Mouse (Mus musculus): ENCODE data around the gene Larp1. TPM values are rescaled to one million over a fixed set of nuclear protein-coding genes. Genes with fewer than 3 reads are reported as not detected.

The Larp1 gene
- polyA plus RNA-seq, 1 experiment from 2014 or later = 21.7 TPM

DNA sequence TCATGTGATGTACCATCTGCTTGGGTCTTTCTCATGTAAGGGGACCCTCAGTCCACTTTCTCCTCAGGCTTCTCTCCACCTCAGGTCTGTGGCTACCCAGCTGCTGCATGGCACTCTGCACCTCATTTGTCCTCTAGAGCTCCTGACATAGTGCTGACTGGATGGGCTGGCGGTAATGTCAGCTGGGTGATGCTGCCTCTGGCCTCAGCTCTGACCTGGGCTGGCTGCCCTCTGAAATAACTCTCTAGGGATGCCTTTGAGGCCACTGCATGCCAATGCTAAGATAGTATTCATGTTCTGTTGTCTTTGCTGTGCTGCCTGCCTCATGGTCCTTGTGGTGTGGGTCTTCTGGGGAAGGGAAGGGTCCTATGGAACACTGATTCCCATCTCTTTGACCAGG, 31.2 kb upstream of the Larp1 start:
- no peak overlapping the region for H3K27ac ChIP-seq
- no peak overlapping the region for H3K4me3 ChIP-seq (replicated peaks)
- ATAC-seq (ENCODE audit: insufficient number of reproducible peaks, insufficient read depth, low FRiP score, low TSS enrichment, low read depth) = no peak
- WGBS = 77% methylated on average over 1 of the region's 1 CpGs
- H3K4me2 ChIP-seq = no peak overlapping the region
- H3K36me3 ChIP-seq = no peaks in the 10 kb centered on the region
- no peaks in the 10 kb centered on the region for H3K9me3 ChIP-seq
- H3K9ac ChIP-seq (replicated peaks) = no peak overlapping the region
- H3K27me3 ChIP-seq = no peaks in the 10 kb centered on the region
- H3K4me1 ChIP-seq (replicated peaks) = no peaks in the 10 kb centered on the region

DNA sequence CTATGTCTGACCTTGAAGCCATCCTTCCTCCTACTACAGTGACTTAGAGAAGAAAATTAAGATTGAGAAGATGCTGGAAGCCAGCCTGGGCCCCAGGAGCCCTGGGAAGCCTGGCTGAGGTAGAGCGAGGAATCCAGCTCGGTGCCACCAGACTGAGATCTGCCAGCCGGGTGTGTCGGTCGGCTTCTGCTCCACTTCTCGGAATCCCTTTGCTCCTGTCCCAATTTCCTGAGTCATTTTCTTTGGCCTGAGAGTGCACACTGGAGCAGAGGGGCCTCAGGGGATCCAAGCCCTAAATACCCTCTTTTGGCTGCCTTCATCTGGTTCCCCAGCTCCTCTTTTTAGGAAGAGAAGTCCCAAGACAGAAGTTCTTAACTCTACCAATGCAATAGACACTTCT, 29.2 kb upstream of the Larp1 start:
- H3K27ac ChIP-seq = no peak overlapping the region
- H3K36me3 ChIP-seq = no peaks in the 10 kb centered on the region
- no peak overlapping the region for H3K4me3 ChIP-seq (replicated peaks)
- H3K9ac ChIP-seq (replicated peaks) = no peak overlapping the region
- no peak overlapping the region for H3K4me2 ChIP-seq
- 89% methylated on average over 6 of the region's 6 CpGs for WGBS
- H3K27me3 ChIP-seq = no peaks in the 10 kb centered on the region
- no peaks in the 10 kb centered on the region for H3K9me3 ChIP-seq
- no peak for ATAC-seq (ENCODE audit: insufficient number of reproducible peaks, insufficient read depth, low FRiP score, low TSS enrichment, low read depth)
- H3K4me1 ChIP-seq (replicated peaks) = no peaks in the 10 kb centered on the region

DNA sequence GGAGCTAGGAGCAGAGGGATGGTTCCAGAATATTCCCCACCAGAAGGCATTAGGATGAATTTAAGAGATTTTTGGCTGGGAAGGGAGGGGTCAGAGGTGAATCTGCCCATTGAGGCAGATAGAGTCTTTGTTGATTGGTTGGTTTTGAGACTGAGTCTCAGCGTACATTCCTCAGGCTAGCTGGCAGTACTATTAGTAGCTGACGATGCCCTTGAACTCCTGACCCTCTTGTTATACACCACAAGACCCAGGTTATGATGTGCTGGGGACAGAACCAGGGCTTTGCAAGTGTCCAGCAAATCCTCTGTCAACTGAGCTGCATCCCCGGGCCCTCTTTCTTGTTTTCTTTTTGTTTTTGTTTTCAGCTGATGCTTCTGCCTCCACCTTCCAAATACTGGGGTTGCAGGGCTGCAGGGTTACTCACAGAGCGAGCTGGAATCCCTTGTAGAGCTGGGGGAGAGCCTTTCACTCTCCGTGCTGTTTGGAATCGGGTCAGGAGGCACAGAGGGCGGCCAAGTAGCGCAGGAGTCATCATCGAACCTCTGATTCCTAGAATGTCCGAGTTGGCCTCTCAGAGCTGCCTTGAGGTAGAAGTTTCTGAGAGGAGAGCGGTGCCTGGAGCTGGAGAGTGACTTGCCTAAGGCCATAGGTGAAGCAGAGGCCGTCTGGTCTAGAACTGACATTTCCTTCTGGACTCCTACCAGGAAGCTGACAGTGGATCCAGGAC, 27.6 kb upstream of the Larp1 start:
- Histone ChIP-seq H3K4me1 (replicated peaks) (no peaks in the 10 kb centered on the region), H3K27ac (no peak overlapping the region), H3K36me3 (no peaks in the 10 kb centered on the region), H3K27me3 (no peaks in the 10 kb centered on the region), H3K9ac (replicated peaks) (no peak overlapping the region), H3K4me3 (replicated peaks) (no peak overlapping the region), H3K9me3 (no peaks in the 10 kb centered on the region), H3K4me2 (no peak overlapping the region)
- ATAC-seq (ENCODE audit: insufficient number of reproducible peaks, insufficient read depth, low FRiP score, low TSS enrichment, low read depth) = no peak
- 85% methylated on average over 12 of the region's 12 CpGs for WGBS

DNA sequence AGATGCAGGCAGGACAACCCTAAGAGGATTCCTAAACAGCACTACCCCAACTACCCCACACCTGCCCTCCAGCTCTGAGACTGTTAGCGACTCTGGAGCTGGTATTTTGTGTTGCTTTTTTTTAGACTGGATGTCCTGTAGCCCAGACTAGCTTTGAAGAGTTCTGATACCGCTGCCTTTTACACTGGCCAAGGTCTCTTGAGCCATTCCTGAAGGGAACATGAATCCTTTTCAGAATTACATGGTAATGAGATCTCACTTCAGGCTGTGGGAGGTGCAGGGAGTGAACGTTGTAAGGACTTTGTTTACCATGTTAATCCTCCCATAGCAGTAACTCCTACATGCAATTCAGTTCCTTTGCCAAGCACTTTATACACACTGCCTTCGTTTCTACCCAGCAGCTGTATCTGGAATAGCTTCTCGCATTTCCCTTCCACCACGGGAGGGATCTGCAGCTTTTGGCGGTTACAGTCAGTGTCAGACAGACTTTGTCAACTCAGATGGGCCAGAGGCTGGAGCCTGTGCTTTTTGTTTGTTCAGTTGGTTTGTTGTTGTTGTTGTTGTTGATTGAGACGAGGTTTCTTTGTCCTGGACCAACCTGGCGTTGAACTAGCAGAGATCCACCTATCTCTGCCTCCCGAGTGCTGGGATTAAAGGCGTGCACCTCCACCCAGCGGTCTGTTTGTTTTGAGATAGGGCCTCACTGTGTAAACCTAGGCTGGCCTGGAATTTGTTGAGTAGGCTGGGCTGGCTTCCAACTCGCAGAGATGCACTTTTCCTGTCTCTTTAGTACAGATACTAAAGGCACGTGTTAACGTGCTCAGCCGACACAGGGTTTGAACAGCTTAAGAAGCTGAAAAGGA, 25.2 kb upstream of the Larp1 start:
- H3K36me3 ChIP-seq = no peaks in the 10 kb centered on the region
- ATAC-seq (ENCODE audit: insufficient number of reproducible peaks, insufficient read depth, low FRiP score, low TSS enrichment, low read depth) = no peak
- H3K4me1 ChIP-seq (replicated peaks) = no peaks in the 10 kb centered on the region
- H3K27ac ChIP-seq = no peak overlapping the region; the same call in 1 of the 2 replicates
- no peaks in the 10 kb centered on the region for H3K9me3 ChIP-seq
- 52% methylated on average over 16 of the region's 16 CpGs for WGBS
- H3K4me2 ChIP-seq = no peak overlapping the region
- no peaks in the 10 kb centered on the region for H3K27me3 ChIP-seq
- no peak overlapping the region for H3K9ac ChIP-seq (replicated peaks)
- H3K4me3 ChIP-seq (replicated peaks) = no peak overlapping the region

DNA sequence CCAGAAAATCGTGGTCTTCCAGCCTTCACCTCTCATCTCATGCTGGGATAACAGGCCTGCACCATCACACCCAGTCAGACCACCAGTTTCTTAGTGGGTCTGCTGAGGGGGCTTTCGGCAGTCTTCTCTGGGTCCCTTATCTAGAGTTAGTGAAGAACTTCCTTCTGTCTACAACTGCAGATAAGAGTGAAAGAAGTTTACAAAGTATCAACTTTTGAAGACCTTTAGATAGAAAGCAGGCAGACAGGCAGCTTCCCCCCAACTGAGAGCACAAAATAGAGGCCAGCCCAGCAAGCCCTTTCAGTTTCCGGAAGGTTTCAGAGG, 24.6 kb upstream of the Larp1 start:
- no peaks in the 10 kb centered on the region for H3K9me3 ChIP-seq
- H3K36me3 ChIP-seq = no peaks in the 10 kb centered on the region
- H3K4me3 ChIP-seq (replicated peaks) = no peak overlapping the region
- H3K27me3 ChIP-seq = no peaks in the 10 kb centered on the region
- 66% methylated on average over 3 of the region's 3 CpGs for WGBS
- no peak overlapping the region for H3K4me2 ChIP-seq
- no peak overlapping the region for H3K27ac ChIP-seq
- H3K4me1 ChIP-seq (replicated peaks) = no peaks in the 10 kb centered on the region
- no peak for ATAC-seq (ENCODE audit: insufficient number of reproducible peaks, insufficient read depth, low FRiP score, low TSS enrichment, low read depth)
- no peak overlapping the region for H3K9ac ChIP-seq (replicated peaks)

DNA sequence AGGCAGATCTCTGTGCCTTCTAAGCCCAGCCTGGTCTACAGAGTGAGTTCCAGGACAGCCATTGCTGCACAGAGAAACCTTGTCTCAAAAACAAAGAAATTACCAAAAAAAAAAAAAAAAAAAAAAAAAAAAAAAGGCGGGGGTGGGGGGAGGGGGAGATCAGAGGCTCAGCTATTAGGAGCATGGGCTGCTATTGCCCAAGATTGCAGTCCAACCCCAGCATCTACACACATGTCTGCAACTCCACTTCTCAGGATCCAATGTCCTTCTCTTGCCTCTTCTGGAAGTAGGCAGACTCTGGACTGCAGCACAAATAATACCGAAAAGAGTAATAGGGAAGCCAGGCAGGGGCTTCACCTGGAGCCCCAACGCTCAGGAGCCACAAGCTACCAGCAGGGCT, 23.4 kb upstream of the Larp1 start:
- Histone ChIP-seq H3K9ac (replicated peaks) (no peak overlapping the region), H3K36me3 (no peaks in the 10 kb centered on the region), H3K4me3 (replicated peaks) (no peak overlapping the region), H3K4me2 (no peak overlapping the region), H3K4me1 (replicated peaks) (no peaks in the 10 kb centered on the region), H3K9me3 (no peaks in the 10 kb centered on the region), H3K27me3 (no peaks in the 10 kb centered on the region), H3K27ac (no peak overlapping the region)
- 86% methylated on average over 3 of the region's 3 CpGs for WGBS
- no peak for ATAC-seq (ENCODE audit: insufficient number of reproducible peaks, insufficient read depth, low FRiP score, low TSS enrichment, low read depth)

DNA sequence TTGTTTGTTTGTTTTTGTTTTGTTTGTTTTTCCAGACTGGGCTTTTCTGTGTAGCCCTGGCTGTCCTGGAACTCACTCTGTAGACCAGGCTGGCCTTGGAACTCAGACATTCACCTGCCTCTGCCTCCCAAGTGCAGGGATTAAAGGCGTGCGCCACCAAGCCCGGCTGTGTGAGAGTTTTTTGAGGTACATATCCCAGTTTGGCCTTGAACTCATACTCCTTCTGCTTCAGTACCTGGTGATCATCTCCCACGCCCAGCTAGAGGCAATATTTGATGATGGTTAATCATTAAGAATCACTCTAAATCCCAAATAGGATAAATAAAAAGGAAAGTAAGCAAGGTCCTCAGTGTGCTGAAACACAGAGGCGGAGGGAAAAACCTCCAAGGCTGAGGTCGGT, 22.8 kb upstream of the Larp1 start:
- ATAC-seq (ENCODE audit: insufficient number of reproducible peaks, insufficient read depth, low FRiP score, low TSS enrichment, low read depth) = no peak
- 92% methylated on average over 6 of the region's 6 CpGs for WGBS
- no peaks in the 10 kb centered on the region for H3K27me3 ChIP-seq
- H3K27ac ChIP-seq = no peak overlapping the region
- no peaks in the 10 kb centered on the region for H3K4me1 ChIP-seq (replicated peaks)
- no peak overlapping the region for H3K9ac ChIP-seq (replicated peaks)
- H3K4me2 ChIP-seq = no peak overlapping the region
- H3K4me3 ChIP-seq (replicated peaks) = no peak overlapping the region
- no peaks in the 10 kb centered on the region for H3K9me3 ChIP-seq
- no peaks in the 10 kb centered on the region for H3K36me3 ChIP-seq

DNA sequence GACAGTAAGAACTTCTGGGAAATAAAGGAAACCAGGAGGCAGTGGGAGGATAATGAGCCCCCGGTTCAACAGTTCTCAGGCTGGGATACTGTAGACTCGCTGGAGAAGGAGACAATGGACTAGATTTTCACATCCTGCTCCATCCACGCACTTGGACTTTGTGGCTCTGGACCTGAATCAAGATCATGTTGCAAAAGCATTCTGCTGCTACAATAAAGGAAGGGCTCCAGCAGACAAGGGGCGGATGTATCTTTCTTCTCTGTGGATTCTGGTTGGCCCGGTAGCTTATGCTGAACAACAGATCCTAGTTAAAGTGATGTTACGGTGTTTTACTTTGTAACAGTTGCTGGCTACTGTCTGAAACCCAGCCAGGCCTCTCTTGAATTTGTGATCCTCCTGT, 22.4 kb upstream of the Larp1 start:
- Histone ChIP-seq H3K27me3 (no peaks in the 10 kb centered on the region), H3K9me3 (no peaks in the 10 kb centered on the region), H3K4me2 (no peak overlapping the region), H3K36me3 (no peaks in the 10 kb centered on the region), H3K27ac (no peak overlapping the region), H3K4me1 (replicated peaks) (no peaks in the 10 kb centered on the region), H3K9ac (replicated peaks) (no peak overlapping the region), H3K4me3 (replicated peaks) (no peak overlapping the region)
- WGBS = 86% methylated on average over 6 of the region's 6 CpGs
- ATAC-seq (ENCODE audit: insufficient number of reproducible peaks, insufficient read depth, low FRiP score, low TSS enrichment, low read depth) = no peak

DNA sequence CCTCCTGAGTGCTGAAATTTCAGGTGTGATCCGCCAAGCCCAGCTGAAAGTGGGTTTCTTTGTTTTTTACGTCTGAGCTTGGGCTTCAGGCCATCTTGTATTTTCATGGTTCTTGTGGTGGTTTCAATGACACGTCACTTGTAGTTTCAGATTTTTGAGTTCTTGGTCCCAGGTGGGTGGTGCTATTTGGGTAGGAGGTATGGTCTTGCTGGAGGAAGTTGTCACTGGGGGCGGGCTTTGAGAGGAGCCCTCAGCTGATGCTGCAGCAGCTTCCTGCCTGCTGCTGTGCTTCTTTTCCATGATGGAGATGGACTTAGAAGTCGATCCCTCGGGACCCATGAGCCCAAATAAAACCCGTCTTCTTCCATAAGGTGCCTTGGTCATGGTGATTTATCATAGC, 22.0 kb upstream of the Larp1 start:
- H3K36me3 ChIP-seq = no peaks in the 10 kb centered on the region
- no peaks in the 10 kb centered on the region for H3K27me3 ChIP-seq
- ATAC-seq (ENCODE audit: insufficient number of reproducible peaks, insufficient read depth, low FRiP score, low TSS enrichment, low read depth) = no peak
- H3K4me3 ChIP-seq (replicated peaks) = no peak overlapping the region
- H3K9me3 ChIP-seq = no peaks in the 10 kb centered on the region
- WGBS = 90% methylated on average over 7 of the region's 7 CpGs
- no peak overlapping the region for H3K27ac ChIP-seq
- no peak overlapping the region for H3K9ac ChIP-seq (replicated peaks)
- no peaks in the 10 kb centered on the region for H3K4me1 ChIP-seq (replicated peaks)
- no peak overlapping the region for H3K4me2 ChIP-seq

DNA sequence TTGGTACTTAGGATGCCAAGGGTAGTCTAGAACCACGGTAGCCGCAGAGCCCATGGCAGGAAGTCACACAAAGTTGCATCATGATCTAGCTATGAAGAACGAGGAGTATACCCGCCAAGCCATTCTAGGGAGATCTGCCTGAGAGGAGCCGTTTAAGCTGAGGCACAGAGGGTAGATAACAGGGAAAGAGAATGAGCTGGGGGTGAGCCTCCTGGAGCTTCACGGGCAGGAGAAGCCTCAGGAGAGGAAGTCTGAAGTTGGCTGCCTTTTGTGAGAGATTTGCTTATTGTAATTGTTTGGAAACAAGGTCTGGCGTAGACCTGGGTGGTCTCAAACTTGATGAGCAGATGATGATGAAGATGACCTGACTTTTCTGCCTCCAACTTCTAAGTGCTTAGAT, 10.7 kb upstream of the Larp1 start:
- Histone ChIP-seq H3K36me3 (no peaks in the 10 kb centered on the region), H3K27ac (no peak overlapping the region), H3K4me1 (replicated peaks) (no peaks in the 10 kb centered on the region), H3K9ac (replicated peaks) (no peak overlapping the region), H3K4me2 (no peak overlapping the region), H3K27me3 (no peaks in the 10 kb centered on the region), H3K9me3 (no peaks in the 10 kb centered on the region), H3K4me3 (replicated peaks) (no peak overlapping the region)
- WGBS = 84% methylated on average over 7 of the region's 7 CpGs
- no peak for ATAC-seq (ENCODE audit: insufficient number of reproducible peaks, insufficient read depth, low FRiP score, low TSS enrichment, low read depth)

DNA sequence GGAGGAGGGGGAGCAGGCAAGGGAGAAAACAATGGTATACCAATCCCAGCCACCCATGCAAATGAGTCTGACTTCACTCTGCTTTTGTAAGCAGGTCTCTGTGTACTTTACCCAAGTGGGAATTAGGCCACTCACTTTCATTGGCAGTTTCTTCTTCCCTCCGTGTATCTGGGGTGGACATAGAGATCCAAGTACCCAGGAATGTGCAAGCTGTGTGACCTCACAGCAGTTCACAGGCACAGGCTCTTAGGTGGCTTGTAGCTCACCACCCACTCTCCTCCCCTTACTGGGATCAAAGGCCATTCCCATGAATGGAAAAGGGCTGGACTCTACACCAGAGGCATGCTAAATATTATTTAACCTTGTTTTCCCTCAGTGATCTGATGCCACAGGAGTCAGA, 10.0 kb upstream of the Larp1 start:
- Histone ChIP-seq H3K36me3 (no peaks in the 10 kb centered on the region), H3K9me3 (no peaks in the 10 kb centered on the region), H3K4me2 (no peak overlapping the region), H3K4me3 (replicated peaks) (no peak overlapping the region), H3K9ac (replicated peaks) (no peak overlapping the region), H3K27me3 (no peaks in the 10 kb centered on the region), H3K27ac (no peak overlapping the region), H3K4me1 (replicated peaks) (no peaks in the 10 kb centered on the region)
- ATAC-seq (ENCODE audit: insufficient number of reproducible peaks, insufficient read depth, low FRiP score, low TSS enrichment, low read depth) = no peak
- WGBS = 11% methylated on average over 1 of the region's 1 CpGs

DNA sequence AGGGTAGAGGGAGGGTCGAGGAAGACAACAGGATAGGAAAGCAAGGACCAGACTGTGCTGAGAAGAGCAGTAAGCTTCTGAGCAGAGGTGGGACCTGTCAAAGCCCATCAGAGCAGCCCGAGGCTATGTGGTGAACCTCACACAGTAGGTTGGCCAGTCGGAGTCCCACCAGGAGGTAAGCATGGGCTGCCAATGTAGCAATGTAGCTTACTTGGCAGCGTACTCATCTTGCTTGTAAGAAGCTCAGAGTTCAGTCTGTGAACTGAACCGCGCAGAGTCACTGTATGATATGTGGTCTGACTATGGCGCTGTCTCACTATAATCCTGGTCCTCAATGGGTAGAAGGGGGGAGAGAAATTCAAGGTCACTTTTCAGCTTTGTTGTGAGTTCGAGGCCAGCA, 5.7 kb upstream of the Larp1 start:
- Histone ChIP-seq H3K4me1 (replicated peaks) (peaks cover 9% of the 10 kb centered on the region), H3K4me2 (no peak overlapping the region), H3K4me3 (replicated peaks) (no peak overlapping the region), H3K9me3 (no peaks in the 10 kb centered on the region), H3K27me3 (no peaks in the 10 kb centered on the region), H3K9ac (replicated peaks) (no peak overlapping the region), H3K36me3 (no peaks in the 10 kb centered on the region), H3K27ac (no peak overlapping the region)
- ATAC-seq (ENCODE audit: insufficient number of reproducible peaks, insufficient read depth, low FRiP score, low TSS enrichment, low read depth) = no peak
- 84% methylated on average over 8 of the region's 8 CpGs for WGBS

All from limb, embryonic 12.5 days (tissue).